Mouse (Mus musculus): ENCODE measurements at regions not wholly inside any gene's neighbourhood (a gene's known extent, or its start where the extent isn't known, plus 50 kb on each side); places are given as distances from the start of the nearest gene placed in this dataset.

DNA sequence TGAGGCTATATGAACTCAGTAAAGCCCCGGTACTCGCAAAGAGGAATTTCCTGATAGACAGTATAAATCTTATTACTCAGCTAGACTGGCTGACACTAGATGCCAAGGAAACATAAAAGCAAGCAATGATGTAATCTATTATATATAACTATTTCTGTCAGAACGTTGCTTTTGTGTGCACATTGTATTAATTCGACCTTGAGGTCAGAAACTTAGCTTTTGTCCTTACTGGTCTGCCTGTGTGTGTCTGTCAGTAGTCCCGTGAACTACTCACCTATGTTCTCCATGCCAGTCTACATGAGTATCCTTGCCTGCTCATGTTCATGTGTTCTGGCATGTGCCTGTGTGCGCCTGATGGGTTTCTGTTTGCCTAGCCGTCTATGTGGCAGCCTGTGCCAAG, 70.5 kb downstream of the Tmx1 start:
- DNase-seq: no peak

DNA sequence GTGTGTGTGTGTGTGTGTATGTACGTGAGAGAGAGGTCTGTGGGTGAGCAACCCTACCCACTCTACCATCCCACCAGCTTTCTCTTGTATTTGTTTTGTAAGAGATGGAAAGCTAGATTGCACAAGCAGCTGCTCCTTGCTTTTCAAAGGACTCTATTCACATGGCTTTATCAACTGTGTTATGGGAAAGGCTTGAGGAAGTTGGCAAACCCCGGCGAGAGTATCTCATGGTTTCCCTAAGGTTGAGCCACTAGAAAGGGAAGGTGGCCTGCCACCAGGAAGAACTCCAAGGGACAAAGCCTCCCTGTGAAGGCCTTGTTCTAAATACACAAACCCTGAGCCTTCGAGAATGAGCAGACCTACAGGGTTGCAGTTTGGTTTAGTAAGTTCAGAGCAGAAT, 71.8 kb downstream of the Tmx1 start:
- no peak for DNase-seq

DNA sequence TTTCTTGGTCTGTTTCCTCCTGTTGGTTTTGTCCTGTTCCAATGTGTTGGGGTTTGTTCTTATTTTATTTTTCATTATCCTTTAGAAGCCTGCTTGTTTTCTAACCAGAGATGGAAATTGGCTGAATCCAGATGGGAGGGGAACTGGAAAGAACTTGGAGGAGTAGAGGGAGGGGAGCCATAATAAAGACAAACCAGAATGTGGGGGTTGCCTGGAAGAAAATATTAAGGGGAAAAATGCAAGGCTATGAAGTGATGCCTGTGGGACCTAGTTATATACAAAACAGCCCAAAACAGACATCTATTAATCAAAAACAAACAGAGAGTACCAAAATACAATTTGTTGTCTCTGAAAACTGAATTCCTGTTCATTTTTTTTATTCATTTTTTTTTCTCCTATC, 78.8 kb downstream of the Tmx1 start:
- DNase-seq: no peak

DNA sequence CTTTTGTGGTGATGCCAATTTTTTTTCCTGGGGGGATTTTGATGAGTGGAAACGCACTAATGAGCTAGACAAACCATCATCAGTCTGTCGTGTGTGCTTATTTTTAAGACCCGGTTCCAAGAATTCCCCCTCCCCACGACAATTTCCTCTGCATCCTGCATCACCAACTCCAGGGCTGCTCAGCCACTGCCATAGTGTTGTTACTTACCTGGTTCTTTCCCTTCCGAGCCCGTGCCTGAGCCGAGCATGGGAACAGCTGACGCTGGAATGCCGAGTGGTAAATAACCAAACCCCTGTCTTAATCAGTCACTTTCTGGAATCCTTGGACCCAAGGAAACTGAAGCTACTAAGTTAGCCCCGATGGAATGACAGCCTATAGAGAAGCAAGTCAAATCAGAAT, 79.3 kb downstream of the Tmx1 start:
- no peak for DNase-seq

DNA sequence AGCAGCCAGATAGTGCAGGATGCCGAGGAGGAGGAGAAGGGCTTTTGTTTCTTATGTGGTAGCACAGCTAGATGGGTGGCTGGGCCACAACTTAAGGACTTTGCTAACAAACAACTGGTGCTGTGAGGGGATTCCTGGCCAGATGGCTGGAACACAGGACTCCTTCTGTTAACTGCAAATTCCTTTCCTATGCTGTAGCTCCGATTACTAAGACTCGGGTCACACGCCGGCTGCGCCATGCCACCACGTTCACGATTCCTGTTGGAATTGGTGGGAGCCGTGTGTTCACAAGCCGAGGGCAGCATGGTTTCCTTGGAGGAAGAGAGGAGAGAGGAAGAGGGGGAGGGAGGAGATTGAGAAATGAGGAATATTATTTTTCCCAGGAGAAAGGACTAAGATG, 79.9 kb downstream of the Tmx1 start:
- no peak for DNase-seq

DNA sequence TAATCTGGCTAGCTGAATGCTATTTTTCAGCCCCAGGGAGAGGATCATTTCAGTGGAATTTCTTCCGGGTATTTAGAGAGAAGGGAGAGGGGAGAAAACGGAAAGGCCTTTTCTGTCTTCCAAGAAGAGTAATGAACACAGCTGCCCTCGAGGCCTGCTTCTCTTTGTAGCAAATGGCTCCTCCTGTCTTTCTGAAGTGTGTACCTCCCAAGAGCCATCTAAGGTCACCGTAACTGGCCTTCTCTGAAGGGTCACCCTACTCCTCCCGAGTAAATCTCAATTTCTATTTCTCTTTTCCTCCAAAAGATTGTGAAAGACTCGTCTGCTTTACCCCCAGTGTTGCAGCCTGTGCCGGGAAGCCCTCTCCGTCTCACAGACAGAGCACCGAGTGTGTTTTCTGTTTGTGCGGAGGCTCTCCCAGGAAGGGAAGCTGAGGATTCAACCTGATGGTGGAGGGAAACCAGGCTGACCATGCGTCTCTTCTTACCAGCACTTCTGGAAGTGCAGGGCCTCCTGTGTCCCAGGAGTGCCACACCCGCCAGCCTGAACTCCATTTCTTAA, 80.6 kb downstream of the Tmx1 start:
- DNase-seq: no peak

DNA sequence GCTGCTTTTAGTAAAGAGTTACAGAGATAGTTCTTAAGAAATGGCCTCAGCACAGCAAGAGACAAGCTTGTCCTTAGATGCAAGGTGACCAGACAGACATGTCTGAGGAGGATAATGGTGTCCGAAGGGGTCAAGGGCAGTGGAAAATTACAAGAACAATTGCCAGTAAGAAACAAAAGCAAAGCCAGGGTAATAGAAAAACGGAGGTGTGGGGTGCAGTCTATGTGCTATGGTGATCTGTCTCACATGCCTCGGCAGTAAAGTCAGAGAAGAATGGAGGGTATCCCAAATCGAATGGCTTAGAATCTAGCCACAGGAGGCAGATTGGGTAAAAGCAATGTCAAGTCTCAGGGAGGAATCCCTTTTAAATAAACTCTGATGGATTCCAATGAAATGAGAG, 86.2 kb downstream of the Tmx1 start:
- DNase-seq: no peak

DNA sequence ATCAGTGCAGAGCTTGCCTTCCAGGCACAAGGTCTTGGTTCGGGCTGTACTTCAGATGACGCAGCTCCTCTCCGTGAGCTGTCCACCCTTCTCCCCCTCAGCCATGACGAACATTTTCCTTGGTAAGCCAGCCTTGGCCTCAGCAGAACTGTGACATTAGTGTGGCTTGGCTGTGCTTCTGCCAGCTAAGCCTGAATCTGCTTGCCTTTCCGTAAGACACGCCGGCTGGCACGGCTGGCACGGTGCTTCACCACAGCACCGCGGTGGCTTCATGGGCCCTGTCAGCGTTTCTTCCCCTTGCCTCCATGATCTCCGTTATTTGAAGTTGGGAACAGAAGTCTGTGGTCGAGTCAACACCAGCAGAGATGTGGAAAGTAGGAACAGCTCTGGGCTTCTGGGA, 87.0 kb downstream of the Tmx1 start:
- no peak for DNase-seq

DNA sequence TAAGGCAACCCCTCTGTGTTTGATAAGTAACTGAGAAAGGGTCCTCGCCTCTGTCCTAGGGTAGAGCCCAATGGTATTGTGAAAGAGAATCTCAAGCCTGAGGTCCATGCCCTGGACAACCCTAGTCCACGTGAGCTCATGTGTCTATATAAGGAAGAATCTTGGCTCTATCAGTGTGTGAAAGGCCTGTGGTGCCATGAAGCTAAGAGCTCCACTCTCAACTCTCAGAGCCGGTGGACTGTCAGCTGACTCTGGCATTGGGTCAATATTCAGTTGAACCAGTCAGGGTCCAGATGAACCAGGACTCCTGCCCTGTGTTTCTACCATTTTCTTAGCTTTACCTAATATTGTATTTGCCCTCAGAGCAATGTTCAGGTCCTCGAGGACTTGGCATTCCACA, 88.5 kb downstream of the Tmx1 start:
- no peak for DNase-seq

DNA sequence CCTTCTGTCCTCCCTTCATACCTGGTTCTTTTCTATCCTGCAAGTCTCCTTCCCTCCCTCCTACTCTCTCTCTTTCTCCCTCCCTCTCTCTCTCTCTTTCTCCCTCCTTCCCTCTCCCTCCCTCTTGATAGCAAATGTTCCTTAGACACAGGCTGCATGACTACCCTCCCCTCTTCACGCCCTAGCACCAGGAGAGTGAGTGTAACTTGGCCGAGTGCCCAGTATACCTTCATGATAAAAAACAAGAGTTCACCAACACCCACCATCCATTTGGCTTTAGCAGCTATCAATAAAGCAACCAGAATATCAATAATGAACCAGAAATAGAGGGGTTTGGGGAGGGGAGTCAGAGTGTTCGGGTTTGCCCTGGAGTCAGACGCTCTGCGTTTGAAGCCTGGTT, 90.4 kb downstream of the Tmx1 start:
- DNase-seq: no peak

DNA sequence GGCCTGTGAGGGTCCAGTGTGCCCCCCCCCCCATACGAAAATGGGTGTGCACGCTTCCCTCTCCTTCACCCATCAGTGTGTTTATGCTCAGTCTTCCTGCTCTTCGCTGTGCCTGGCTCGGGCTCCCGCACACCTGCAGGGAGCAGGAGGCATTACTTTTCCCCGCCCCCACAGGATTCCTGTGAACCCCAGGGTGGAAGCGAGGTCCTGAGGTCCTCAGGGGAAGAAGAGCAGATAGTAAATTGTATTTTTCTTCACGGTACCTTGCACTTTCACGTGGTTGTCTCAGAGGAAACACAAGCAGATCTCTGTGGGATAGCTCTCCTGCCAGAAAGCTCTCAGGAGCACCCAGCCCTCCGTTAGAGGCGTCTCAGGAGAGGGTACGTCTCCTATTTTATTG, 91.4 kb downstream of the Tmx1 start:
- no peak for DNase-seq

DNA sequence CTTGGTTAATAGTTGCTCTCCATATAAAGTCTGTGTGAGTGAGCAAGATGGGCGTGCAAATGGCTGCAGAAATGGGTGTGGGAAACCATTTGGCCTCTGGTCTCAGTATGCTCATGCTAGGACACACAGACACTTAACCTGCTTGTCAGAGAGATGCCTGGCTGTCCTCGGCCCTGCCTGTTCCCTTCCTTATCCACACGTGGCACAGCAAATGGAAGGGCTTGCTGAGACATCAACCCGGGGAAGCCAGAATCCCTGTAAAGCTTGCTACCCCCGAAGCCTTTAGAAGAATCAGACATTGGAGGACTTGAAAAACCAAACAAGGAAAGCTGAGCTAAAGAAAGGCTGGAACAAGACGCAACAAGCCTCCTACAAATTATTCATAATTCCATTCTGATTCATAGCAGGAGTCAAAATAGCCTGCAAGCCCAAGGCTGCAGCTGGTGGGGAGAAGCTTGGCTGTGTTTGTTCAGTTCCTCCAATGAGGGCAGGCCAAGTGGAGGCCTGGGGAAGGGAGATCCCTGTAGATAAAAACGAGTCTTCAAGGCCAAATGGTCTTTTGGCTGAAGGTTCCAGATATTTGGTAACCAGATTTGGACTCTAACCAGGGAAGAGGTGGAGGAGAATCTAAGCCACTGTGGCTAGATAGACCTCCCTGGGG, 92.1 kb downstream of the Tmx1 start:
- DNase-seq: no peak

DNA sequence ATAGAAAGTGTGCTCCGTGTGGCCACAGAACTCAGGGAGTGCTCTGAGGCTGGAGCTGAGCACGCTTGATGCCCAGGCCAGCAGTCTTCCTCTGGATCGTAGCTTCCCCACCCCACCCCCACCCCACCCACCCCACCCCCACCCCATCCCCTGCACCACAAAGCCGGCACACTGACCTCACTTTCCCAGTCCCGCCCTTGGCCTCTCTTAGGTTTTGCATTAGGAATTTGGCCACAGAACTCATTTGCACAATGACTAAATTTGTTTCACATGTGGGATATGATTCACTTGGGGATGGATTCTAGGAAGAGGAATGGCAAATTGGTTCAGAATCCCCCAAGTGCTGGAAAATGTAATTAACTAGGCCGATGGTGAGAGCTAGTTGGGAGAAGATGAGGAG, 94.3 kb downstream of the Tmx1 start:
- no peak for DNase-seq

DNA sequence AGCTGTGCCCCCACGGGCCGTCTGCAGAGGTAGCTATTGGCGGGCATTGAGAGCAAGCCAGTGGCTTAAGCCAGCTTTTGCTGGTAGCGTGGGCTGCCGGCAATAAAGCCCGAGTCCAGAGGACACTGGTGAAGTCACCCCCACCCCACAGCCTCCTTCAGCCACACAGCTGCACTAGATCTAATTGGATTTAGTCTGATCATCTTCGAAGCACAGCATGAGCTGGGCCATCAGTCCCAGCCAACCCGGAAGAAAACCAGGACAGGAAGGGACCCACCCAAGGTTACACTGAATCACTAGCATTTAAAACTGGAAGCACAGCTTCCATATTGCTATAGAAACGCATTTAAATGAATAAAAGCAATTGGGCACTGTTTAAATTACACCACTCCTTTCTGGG, 96.4 kb downstream of the Tmx1 start:
- DNase-seq: no peak

DNA sequence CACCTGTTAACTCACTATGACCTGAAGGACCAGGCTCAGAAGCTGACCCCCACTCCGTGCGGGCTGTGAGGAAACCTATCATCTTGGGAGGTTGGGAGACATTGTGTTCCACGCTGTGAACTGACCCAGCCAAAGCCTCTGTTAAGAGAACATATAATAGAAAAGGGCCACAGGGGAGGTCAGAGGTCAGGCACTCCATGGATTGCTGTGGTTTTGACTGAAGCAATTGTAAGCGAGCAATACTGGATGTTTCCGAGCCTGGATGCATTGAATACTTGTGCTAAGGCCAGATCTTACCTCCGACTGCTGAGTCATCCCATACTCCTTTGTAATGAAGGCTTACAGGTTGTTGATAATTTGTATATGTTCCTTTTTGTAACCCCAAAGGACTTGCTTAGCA, 101.0 kb downstream of the Tmx1 start:
- DNase-seq: no peak

DNA sequence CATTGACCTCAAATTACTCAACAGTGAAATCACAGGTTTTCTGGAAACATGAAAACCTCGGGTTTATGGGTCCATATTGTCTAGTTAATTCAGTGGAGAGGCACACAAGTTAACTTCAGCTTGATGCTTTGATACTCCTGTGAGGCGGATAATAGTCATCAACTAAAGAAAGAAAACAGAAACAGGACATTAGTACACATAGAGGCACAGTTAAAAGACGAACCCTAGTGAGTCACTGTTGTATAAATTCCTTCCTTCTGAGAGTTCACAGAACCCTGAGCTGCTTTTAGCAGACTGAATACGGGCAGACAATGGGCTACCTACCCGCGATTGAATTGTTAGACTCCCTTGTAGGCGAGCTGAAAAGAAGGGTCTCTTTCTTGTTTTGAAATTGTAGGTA, 101.7 kb downstream of the Tmx1 start:
- no peak for DNase-seq

DNA sequence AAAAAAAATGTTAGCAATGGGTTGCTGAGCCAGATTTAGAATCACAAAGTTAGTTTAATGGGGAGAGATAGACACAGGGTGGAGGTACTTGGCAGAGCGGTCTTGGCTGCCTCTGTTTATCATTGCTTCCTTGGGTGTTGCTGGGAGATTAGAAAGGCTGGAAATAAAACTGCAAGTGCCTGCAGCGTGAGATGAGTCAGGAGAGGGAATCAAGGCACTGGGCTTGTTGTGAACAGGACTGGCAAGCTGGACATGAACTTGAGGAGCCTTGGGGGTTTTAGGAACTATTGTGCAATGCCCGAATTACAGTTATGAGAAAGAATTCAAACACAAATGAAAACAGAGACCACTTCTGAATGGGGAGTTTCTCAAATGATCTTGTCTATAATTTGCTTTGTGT, 102.8 kb downstream of the Tmx1 start:
- DNase-seq: no peak

DNA sequence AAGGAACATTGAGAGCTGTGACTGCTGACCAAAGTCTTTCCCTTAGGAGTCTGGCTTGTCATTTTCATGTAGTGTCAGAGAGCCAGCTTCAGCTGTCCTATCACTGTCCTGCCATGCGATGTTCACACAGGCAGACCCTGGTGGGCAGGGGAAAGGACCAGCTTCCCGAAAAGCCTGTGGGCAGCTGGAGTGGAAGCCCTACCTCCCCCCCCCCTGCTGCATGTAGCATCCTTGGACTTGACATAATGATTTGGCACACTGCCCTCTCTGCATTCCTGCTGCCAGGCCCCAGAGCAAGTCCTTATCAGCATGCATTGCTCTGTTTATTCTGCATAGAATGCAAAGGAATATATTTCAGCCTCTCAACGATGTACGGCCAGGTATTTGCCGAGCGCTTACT, 103.9 kb downstream of the Tmx1 start:
- DNase-seq: peak; percentile 13

DNA sequence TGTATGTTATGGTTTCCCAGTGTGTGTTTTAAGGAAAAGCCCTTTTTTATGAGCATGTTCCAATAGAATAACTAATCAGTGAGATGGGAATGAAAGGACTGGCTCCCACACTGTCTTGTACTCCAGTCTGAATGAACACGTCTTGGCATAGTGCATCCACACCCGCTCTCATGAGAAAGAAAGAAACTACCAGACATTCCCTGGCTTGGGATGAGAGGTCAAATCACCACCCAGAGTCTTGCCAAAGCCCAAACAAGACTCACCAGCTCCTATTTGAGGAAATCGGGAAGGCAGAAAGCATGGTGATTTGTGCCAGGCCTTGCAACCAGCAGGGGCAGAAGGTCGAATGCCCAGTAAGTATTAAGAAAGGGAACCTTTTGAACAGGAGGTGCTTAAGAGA, 110.6 kb downstream of the Tmx1 start:
- DNase-seq: no peak

DNA sequence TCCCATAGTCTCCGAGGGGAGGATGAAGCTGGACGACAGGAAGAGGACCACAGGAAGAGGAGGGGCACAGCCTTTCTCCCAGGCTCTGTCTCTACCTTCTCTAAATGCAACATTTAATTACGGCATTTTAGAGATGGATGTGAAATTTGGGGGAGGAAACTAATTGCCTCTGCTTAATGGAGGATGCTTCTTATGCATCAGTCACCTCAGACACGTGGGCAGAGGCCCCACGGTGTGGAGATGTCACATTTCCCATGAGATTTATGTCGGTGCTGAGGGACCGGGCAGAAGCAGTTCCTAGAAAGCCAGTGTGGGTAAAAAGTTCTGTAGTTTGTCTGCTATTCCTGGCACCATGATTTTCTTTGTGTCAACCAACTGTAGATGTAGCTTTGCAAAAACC, 122.8 kb downstream of the Tmx1 start:
- no peak for DNase-seq

DNA sequence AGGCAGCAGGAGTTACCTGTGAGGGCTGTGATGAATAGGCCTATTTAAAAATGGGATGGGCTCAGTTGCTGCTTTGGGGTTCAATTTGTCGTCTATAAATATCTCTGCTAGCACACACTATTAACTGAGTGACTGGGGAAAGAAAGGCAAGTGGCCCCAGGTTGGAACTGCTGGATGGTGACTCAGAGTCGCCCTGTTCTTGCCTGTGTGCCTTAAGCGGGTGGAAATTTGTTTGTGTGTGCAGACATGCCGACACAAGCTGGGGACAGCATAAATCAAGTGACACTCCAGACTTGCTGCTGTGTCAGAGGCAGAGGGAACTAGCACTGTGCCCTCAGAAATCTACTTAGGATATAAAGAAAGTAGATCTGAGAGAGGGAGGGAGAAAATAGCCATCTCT, 124.9 kb downstream of the Tmx1 start:
- no peak for DNase-seq

DNA sequence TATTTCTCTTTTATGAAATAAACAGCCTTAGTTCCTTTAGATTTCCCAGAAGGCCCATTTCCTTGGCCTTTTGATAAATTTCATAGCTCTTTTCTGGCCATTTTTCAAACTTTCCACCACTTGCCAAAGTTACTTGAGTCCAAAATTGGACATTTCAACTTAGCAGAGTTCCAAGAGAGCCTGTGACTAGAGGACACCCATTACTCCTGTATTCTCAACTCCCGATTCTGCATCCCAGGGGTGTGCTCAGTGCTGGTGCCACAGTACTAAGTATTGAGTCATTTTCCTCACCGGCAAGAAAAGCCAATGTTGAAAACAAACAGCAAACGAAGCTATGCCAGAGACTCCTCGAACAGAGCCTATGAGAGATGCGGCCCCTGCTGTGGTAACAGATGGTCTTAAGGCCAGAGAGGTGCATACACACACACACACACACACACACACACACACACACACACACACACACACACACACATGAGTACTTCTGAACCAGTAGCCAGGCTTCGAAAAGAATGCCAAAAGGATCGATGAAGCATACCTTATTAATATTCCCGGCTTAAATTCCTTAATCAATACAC, 126.5 kb downstream of the Tmx1 start:
- peak; percentile 88 for DNase-seq

DNA sequence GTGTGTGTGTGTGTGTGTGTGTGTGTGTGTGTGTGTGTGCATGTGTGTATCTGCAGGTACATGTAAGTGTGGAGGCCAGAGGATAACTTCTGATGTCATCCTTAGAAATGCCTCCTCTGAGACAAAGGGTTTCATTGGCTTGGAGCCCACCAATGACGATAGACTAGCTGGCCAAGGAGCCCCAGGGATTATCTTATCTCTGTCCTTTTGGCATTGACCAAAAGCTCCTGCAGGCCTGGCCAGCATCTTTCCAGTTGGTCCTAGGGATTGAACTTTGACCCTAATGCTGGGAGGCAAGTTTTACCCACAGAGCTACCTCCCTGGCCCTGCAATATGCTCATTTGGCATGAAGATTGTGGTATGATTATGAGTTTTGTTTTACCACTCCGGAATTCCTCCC, 133.3 kb downstream of the Tmx1 start:
- DNase-seq: no peak

DNA sequence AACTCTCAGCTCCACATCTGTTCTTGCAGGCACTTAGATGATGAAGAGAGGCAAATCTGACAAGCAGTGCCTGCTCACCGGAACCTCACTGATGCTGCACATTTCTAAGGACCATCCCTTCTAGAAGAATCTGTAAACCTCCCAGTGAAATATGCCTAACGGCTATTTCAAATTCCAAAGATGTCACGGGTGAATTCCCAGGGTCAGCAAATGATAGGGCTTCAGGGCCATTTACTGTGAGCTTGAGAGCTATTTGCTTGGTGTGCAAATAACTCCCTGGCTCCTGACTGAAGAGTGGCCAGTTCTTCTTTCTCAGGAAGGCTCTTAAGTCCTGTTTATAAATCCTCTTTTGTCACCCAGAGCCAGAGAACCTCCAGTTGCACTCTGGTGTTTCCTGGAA, 135.3 kb downstream of the Tmx1 start:
- DNase-seq: no peak

DNA sequence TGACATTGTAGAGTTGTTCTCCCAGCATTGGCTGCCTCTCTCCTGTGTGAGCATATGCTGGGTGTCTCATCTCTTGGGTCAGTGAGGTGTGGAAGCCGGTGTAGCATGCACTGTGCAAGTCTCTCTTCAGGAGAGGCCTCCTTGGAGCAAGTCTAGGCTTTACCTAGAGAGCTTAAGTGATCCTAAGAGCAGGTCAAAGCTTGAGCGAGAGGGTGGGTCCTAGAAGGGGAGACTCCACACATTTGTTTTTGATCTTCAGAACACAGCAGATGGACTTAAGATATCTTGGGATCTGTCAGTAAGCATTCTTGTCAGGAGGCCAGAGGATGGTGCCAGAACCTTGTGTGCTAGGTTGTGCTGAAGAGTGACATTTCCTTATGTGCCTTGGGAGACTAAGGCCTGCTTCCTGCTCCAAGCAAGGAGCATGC, 136.4 kb downstream of the Tmx1 start:
- DNase-seq: peak; percentile 79
